Mouse (Mus musculus): ENCODE results near the gene Csf2.
"Not testable (repeated sequence)": the region's sequence is repeated elsewhere in the genome, so short reads cannot be mapped to it uniquely, and the experiment has no call there.

The Csf2 gene

DNA sequence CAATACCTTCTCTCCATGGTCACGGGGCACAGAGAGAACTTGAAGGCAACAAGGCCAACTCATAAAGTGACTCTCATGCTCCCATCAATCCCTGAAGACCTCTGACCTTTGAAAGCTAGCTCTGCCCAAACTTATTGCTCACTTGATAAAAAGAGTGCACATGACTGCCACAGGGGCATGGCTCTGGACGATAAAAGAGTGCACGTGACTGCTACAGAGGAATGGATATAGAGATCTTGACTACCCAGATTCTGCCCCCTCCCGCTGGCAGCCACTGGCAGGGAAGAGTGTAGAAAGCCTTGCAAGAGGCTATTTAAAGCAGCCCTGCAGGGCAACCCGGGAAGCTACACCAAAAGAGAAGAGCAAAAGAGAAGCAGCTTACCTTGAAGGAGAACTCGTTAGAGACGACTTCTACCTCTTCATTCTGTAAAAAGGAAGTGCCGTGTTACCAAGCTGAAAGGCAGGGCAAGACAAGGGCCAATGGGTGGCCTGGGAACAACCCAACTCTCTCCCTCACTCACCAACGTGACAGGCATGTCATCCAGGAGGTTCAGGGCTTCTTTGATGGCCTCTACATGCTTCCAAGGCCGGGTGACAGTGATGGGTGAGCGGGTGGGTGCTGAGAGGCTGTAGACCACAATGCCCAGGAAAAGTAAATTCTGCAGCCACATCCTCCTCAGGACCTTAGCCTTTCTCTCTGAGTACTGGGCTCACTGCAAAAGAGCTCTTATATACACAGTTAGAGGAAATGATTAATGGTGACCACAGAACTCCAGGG, at the start of gene Csf2:
TSS of gene Csf2 (minus strand) at position 728 of the 778 bp plus-strand sequence.
- in situ Hi-C loops (cut with MboI; ENCODE audit: unreplicated experiment in 2 of 2): no loop called here

DNA sequence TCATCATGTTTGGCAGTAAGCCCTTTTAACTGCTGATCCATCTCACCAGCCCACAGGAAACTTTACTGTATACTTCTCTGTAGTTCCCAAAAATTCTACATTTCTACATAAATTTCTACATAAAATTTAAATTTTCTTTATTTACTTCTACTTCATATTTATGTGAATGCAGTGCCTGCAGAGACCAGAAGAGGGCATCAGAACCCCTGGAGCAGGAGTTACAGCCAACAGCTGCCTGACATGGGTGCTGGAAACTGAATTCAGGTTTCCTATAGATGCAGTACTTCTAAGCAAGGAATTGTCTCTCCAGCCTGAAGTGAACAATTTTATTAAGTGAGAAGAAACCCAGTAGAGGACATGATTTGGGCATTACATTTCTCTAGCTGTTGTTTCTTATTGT, 49.3 kb upstream of the Csf2 start:
- in situ Hi-C loops (cut with MboI; ENCODE audit: unreplicated experiment in 2 of 2): no loop called here

DNA sequence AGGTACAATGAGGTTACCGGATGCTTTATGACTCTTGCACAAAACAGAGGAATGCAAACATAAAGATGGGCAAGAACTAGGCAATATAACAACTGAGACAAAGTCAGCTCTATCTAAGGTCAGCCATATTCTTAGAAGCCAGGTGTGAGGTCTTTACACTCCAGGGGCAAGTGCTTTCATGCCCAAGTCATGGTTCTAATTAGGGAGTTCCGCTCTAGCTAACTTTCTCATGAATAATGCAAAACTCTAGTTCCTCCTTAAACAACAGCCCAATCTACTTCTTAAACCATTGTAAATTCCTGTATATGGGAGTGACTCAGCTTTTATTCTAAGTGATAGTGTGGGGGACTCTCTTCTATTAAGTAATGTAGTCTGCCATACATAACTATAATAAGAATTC, 48.0 kb upstream of the Csf2 start:
- in situ Hi-C loops (cut with MboI; ENCODE audit: unreplicated experiment in 2 of 2): not testable (repeated sequence)

DNA sequence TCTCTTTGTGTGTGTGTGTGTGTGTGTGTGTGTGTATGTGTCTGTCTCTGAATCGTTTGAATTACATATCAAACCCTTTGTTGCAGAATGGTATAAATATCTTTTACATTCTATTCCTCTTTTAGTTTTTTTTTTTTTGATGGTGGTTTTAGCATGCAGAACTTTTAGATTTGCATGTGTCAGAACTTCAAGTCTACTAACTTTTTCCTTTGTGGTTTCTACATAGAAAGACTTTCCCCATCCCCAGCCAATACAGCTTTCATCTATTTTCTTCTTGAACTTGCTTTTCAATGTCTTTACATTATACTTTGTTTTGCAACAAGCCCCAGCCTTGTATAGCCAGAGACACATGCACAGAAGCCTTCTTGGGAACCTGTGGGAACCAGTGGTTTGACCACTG, 47.3 kb upstream of the Csf2 start:
- in situ Hi-C loops (cut with MboI; ENCODE audit: unreplicated experiment in 2 of 2): no loop called here

DNA sequence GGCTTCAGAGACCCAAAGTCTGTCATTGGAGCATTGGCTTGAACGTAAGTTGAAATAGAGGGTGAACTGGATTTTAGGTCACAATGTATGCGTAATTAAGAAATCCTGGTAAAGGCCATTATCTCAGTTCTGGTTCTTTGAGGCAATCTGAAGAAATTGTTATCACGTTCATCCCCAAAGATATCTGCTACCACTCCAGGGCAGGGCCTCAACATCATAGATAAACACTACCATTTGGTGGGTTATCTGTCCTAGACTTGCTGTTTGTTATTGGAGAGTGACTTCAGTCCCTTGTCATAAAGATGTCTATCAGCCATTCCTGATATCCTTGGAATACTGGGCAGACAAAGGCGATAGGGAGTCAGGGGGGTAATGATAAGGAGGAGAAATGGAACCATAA, 46.5 kb upstream of the Csf2 start:
- in situ Hi-C loops (cut with MboI; ENCODE audit: unreplicated experiment in 2 of 2): no loop called here

DNA sequence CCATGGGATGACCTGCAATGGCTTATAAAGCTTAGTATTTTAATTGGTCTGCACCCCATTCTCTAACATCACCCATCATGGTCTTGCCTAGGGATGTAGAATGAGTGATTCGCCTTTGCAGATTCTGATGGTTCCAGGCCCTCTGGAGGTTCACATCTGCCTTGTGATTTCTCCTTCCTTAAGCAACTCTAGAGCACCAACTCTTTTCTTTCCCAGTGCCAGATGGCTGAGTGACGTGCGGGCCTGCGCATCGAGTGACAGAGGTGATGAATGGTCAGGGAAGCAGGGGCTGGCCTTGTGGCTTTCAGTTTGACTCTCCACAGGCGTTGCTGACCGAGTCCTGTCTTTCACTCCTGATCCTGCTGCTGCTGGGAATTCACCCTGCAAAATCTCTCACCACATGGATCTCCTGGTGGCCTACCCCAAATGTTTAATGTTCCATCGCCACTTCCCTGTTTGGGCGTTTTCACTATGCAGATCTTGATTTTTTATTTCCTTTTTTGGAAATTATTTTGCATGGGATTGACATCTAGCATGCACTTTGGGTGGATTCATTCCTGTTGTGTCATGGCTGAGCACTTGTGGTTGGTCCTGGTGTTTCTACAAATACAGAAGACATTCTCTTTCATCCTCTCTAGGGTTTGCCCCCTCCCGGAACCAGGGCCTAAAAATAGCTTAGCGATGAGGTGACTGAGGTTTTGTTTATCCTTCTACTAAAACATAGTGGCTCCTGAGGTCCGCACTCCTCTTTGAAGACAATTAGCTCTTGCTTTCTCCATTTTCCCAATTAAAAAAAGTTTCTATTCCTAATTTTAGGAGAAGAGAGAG, 44.7 kb upstream of the Csf2 start:
- in situ Hi-C loops (cut with MboI; ENCODE audit: unreplicated experiment in 2 of 2): no loop called here

DNA sequence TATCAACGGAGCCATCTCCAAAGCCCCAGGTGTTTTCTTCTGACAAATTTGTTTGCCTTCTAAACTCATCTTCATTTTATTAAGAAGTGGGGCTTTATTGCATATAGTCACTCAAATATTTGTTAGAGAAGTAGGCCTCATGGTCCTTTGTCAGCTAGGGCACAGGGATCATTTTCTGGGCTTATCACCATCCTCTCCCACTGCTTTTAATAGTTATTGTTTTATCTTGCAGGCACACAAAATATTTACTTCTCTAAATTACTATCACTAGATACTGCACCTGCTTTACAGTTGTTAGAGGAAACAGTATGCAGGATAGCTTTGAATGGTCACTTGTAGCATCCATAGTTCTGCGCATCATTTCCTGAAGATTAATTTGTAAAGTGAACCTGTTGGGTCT, 42.7 kb upstream of the Csf2 start:
- in situ Hi-C loops (cut with MboI; ENCODE audit: unreplicated experiment in 2 of 2): no loop called here

DNA sequence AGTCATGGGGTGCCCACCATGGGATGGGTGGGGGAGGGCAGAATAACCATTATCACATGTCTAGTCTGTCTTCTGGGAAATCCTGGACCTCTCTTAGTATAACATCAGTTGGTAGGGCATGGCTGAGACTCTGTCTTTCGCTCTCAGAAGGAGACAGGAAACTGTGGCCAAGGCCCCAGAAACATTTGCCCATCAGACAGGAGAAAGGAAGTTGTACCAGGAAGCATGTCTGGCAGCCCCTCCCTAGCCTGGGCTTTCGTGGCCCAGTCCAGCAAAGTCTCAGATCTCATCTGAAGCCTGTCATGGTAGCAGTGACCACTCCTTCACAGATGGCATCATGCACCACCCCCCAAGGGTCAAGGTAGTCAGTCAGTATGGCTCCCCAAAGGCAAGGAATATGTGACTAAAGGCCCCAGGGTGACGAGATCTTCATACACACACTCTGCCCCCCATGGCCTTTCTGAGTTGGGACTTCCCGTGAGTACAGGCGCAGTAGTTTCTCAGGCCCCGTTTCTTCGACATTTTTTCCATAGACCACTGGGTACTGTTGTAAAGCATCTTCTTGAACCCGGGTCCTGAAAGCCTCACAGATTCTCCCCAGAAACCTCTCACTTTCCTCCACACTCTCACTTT, 38.5 kb upstream of the Csf2 start:
- in situ Hi-C loops (cut with MboI; ENCODE audit: unreplicated experiment in 2 of 2): no loop called here

DNA sequence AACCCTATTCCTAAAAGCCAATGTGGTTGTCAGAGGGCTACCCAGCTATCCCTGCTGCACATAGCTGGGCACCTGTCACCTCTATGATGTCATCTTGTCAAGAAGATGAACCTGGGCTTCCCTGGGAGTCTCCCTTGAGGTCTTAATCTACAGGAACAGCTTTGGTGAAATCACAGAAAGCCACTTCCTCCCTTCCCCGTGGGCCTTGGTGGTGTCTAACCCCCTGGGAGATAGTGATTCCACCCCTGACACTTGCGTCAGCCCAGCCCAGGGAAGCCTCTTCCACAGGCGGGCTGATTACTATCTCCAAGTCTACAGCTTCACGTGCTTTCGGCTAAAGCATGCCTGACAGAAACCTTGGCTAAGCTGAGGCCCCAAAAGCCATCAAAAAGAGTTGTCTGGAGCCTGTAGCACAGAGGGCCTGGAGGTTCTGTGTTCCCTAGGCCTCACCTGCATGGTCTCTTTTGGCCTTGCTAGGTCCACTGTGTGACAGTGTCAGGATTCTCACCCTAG, 22.0 kb upstream of the Csf2 start:
- in situ Hi-C loops (cut with MboI; ENCODE audit: unreplicated experiment in 2 of 2): loop anchor here in 1 of 2 experiments (25.0 kb wide), 2 partner anchors 534 to 809 kb away; partner anchors contain the start of genes Gm10447, Gm9837 and Shroom1

DNA sequence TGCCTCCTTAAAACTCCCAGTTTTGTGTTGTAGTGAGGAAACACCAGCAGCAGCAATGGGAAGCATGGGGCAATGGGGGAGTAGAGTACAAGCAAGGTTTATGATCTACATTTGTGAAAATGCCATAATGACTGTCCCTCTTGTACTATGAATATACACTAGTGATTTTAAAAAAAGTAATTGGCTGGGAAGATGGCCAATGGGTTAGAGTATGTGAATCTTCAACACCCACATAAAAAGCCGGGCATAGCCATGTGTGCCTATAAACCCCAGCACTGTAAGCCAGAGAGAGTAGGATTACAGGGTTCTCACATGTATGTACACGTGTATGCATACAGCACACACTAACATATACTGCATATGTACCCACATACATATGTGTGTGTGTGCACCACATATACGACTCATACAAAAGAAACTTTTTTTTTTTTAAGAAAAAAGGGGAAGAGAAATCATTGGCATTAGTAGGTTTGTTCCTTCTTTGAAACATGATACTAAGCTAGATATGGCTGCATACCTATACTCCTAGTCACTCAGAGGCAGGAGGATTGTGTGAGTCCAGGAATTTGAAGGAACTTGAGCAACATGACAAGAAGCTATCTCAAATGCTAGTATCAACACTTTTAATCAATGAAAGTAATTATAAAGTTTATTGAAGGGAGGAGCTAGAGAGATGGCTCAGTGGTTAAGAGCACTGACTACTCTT, 19.9 kb upstream of the Csf2 start:
- in situ Hi-C loops (cut with MboI; ENCODE audit: unreplicated experiment in 2 of 2): loop anchor here in 1 of 2 experiments (25.0 kb wide), 2 partner anchors 532 to 807 kb away; partner anchors contain the start of genes Gm10447, Gm9837 and Shroom1

DNA sequence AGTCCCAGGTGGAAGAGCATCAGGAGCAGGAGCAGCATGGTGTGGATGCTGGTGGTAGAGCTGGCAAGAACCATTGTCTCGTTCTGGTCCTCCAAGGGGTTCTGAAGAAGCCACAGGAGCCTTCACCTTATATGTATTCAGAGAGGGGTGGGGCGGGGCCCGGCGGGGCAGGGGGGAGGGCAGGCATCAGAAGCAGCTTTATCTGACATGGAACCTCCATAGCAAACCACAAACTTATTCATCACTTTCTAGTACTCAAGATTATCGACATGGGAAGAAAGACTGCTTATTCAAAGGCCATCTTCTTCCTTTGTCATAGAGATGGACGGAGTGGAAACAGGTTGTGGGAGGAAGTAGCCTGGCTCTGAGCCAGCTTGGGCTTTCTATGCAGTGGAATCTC, 17.7 kb upstream of the Csf2 start, which contains the start of gene Il3:
TSS of gene Il3 (minus strand) at position 101 of the 400 bp plus-strand sequence.
- in situ Hi-C loops (cut with MboI; ENCODE audit: unreplicated experiment in 2 of 2): loop anchor here in 1 of 2 experiments (25.0 kb wide), 2 partner anchors 530 to 805 kb away; partner anchors contain the start of genes Gm10447, Gm9837 and Shroom1

DNA sequence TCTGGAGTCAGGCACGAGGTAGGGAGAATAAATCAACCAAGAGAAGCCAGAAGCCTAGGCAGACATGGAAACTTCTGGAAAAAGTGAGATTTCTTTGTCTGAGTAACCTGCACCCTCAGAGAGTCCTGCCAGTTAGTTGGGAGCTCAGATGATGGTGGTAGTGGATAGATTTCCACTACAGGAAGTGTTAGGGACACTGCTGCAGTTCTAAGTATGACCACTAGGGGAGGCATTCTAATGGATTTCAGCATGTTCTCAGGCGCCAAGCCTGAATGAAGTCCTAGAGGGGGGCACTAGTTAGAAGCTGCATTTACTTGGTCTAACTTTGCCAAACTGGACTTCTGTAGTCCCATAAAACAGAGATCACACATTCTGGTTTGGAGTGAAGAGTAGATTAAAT, 15.1 kb upstream of the Csf2 start:
- in situ Hi-C loops (cut with MboI; ENCODE audit: unreplicated experiment in 2 of 2): loop anchor here in 1 of 2 experiments (25.0 kb wide), 2 partner anchors 527 to 802 kb away; partner anchors contain the start of genes Gm10447, Gm9837 and Shroom1

DNA sequence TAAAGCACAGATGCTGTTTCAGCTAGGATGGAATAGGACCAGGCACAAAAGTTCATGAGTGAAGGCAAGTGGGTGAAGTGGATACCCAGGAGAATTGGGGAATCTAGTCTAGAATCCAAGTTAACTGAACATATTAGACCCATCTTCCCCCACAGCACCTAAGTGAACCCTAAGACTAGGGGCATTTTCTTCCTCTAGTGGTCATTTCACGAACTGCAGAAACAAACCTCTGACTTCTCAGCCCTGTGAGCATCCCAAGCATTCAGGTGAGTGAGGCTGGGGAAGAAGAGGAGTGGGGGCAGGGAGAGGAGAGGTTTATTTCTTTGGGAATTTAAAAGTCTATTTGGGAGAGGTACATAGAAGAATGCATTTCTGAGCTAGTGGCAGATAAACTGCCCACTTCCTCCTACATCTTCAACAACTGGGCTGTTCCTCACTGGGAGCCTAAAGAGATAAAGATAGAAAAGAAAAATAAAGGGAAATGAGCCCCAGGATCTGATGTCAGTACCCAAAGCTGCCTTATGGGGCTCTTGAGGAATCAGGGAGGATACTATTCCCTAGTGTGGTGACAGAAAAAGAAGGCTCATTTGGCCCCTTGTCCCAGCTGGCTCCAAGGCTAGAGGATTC, 14.1 kb upstream of the Csf2 start:
- in situ Hi-C loops (cut with MboI; ENCODE audit: unreplicated experiment in 2 of 2): loop anchor here in 1 of 2 experiments (25.0 kb wide), 2 partner anchors 526 to 801 kb away; partner anchors contain the start of genes Gm10447, Gm9837 and Shroom1

DNA sequence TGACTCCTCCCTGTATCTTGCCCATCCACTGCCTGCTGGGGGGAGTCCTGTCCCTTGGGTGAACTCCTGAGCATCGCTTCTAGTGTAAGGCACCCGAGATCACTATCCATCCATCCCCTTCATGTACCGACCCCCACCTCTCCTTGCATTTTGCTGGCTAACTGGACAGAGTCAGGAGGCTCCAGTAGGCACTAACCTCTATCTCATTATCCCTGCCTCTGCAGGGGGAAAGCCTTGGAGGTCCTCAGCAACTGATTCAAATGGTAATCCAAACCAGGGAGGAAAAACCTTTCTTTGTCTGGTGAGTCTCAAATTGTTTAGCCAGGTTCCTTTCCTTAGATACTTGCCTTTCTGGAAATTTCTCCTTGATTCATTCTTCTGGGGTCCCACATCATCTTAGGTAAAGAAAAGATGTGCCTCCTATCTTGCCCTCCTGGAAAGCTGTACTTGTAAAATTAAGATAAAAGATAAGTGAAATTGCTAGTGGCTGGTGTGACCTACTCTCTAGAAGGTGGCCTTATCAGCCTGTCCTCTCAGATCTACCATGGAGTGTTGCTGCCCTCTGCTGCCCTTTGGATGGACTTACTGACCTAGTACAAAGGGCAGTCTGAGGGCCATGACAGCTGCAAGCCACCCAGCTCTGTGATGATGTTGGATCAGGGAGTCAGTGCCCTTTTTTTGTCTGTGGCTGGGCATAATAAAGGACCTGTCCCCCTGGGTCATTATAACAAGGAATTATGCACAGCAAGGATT, 7.3 kb upstream of the Csf2 start:
- in situ Hi-C loops (cut with MboI; ENCODE audit: unreplicated experiment in 2 of 2): loop anchor here in 1 of 2 experiments (5.0 to 25.0 kb wide), 5 partner anchors 114 to 794 kb away; partner anchors contain the start of genes Gm10447, Gm9837 and Shroom1

DNA sequence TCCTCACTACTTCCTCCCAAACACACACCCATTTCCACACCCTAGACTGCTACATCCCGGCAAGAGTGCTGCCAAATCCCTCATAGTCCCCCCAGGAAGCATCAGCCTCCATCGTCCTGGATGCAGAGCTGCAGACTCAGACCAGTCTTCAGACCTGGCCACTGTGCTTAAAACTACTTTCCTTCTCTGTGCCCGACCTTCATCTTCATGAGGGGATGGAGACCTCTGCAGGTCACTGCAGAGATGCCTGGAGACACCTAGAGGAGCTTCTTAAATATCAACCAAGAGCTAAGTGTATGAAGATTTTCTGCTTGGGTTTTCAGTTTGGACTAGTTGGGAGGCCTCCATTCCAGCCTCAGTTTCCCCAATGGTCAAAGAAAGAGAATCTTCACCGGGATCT, 4.6 kb upstream of the Csf2 start:
- in situ Hi-C loops (cut with MboI; ENCODE audit: unreplicated experiment in 2 of 2): loop anchor here in 1 of 2 experiments (25.0 kb wide), 2 partner anchors 517 to 792 kb away; partner anchors contain the start of genes Gm10447, Gm9837 and Shroom1

DNA sequence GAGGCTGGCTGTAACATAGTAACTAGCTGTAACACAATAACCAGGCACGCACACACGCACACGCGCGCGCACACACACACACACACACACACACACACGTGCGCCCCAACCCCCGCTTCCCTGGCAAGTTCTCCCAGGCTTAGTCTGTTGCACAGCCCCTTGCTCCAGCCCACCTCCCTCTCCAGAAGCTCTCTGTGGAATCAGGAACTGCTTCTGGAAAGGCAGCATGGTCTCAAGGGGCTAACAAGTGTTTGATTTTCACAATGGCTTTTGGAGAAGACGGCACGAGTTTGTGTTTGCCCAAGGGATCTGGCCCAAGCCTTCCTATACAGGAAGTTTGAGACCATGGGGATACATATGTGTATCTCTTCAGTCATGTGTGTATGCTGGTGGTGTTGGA, 1.1 kb upstream of the Csf2 start:
- in situ Hi-C loops (cut with MboI; ENCODE audit: unreplicated experiment in 2 of 2): loop anchor here in 1 of 2 experiments (25.0 kb wide), 2 partner anchors 513 to 788 kb away; partner anchors contain the start of genes Gm10447, Gm9837 and Shroom1

DNA sequence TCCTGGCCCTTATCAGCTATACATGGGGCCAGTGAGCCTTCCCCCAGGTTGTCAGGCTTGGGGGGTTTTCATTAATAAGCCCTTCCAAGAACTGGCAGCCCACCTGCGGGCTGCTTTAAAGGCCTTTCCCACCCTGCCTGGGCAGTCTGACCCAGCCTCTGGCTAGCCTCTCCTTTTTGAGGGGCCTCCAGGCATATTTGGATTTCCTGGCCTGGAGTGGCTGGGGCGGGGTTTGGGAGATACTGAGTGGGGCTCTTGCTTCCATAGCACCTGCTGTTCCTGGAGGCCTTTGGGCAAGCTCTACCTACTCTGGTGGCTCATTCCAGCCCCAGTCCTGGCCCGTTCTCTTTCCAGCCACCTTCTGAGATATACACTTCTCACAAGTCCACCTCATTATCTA, 281 bp upstream of the Csf2 start:
- in situ Hi-C loops (cut with MboI; ENCODE audit: unreplicated experiment in 2 of 2): loop anchor here in 1 of 2 experiments (25.0 kb wide), 2 partner anchors 512 to 787 kb away; partner anchors contain the start of genes Gm10447, Gm9837 and Shroom1

DNA sequence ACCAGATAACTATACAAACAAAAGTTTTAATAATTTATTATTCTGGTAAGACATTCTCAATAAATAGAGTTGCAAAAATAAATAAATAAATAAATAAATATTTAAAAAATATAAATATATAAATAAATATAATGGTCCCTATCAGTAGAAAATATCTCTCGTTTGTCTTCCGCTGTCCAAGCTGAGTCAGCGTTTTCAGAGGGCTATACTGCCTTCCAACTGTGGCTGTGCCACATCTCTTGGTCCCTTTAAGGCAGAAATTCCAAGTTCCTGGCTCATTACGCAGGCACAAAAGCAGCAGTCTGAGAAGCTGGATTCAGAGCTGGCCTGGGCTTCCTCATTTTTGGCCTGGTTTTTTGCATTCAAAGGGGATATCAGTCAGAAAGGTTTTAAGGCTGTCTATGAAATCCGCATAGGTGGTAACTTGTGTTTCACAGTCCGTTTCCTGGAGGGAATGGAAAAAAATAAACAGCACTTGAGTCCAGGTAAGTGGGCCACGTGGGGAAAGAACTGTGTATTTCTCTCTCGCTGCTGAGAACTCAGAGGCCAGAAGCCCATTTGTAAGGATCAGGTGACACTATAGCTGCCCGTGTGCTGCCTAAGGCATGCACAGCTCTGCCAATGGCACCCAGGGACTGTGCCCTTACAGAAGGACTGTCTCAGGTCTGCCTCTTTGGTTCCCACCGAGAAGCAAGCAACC, 2.1 kb downstream of the Csf2 start:
- in situ Hi-C loops (cut with MboI; ENCODE audit: unreplicated experiment in 2 of 2): no loop called here
